Mouse (Mus musculus) heart, postnatal 0 days (tissue): ENCODE data around the gene Cbfa2t3.
A peak's percentile ranks its signal among the peaks of the same experiment; 100 is the strongest.

ENCODE experiments used
- CTCF ChIP-seq: IDR thresholded peaks from 2 replicates; pipeline ENCODE4 v1.5.1; 2016; ENCODE audit warnings: antibody characterized with exemption, control low read depth, low read depth
- EP300 ChIP-seq: IDR thresholded peaks from 2 replicates; pipeline ENCODE4 v1.6.1; 2016; ENCODE audit warnings: antibody characterized with exemption, low read depth

GRCm38 (mm10) chr8:122624653-122625052, 74.3 kb downstream of the Cbfa2t3 start:
- TF ChIP-seq CTCF (peak; percentile 33; the same call in 1 of the 2 replicates), EP300 (no peak)
